Mouse (Mus musculus) gastrocnemius, adult 8-10 months (tissue): ENCODE measurements around the gene B3glct. TPM values are rescaled to one million over a fixed set of nuclear protein-coding genes. Genes with fewer than 3 reads are reported as not detected.

Source experiments
- DNase-seq, 2 experiments: peaks; one replicate each; pipeline ENCODE4 v3.0.0; 2022; ENCODE audit warnings: low spot score in 2 of 2
- total RNA-seq, 4 experiments: library from RNA; stranded (reverse); gene quantifications; 2 replicates each; pipeline ENCODE4 v1.2.4; 2022

The B3glct gene
- total RNA-seq, 4 experiments from 2014 or later: 2.9 to 7.7 (median 5.5) TPM

- DNase-seq: no peak
Observed at GRCm38 (mm10) chr5:149663417-149663816, 14.6 kb upstream of the B3glct start.

- DNase-seq: no peak
Observed at GRCm38 (mm10) chr5:149677196-149677595, 834 bp upstream of the B3glct start.

GRCm38 (mm10) chr5:149678990-149679348, 939 bp downstream of the B3glct start:
- no peak for DNase-seq

- DNase-seq: no peak
Observed at GRCm38 (mm10) chr5:149679362-149679761, 1.3 kb downstream of the B3glct start.

GRCm38 (mm10) chr5:149679886-149680285, 1.9 kb downstream of the B3glct start:
- no peak for DNase-seq

GRCm38 (mm10) chr5:149680946-149681345, 2.9 kb downstream of the B3glct start:
- no peak for DNase-seq

- DNase-seq: no peak
Observed at GRCm38 (mm10) chr5:149689860-149690259, 11.8 kb downstream of the B3glct start.

GRCm38 (mm10) chr5:149692548-149692947, 14.5 kb downstream of the B3glct start:
- no peak for DNase-seq

GRCm38 (mm10) chr5:149693200-149693599, 15.2 kb downstream of the B3glct start:
- no peak for DNase-seq

- DNase-seq: no peak
Observed at GRCm38 (mm10) chr5:149693968-149694367, 15.9 kb downstream of the B3glct start.

- DNase-seq: peak in 1 of 2 experiments; percentile 17
Observed at GRCm38 (mm10) chr5:149695077-149695750, 17.2 kb downstream of the B3glct start.

- no peak for DNase-seq
Observed at GRCm38 (mm10) chr5:149702770-149703169, 24.7 kb downstream of the B3glct start.

GRCm38 (mm10) chr5:149711545-149711944, 33.5 kb downstream of the B3glct start:
- DNase-seq: no peak

- peak in 1 of 2 experiments; percentile 8 for DNase-seq
Observed at GRCm38 (mm10) chr5:149713170-149713774, 35.2 kb downstream of the B3glct start.

GRCm38 (mm10) chr5:149713834-149714233, 35.8 kb downstream of the B3glct start:
- no peak for DNase-seq

- no peak for DNase-seq
Observed at GRCm38 (mm10) chr5:149715571-149716328, 37.7 kb downstream of the B3glct start.

GRCm38 (mm10) chr5:149716329-149716690, 38.3 kb downstream of the B3glct start:
- no peak for DNase-seq

- DNase-seq: no peak
Observed at GRCm38 (mm10) chr5:149731776-149732175, 53.7 kb downstream of the B3glct start.

- DNase-seq: no peak
Observed at GRCm38 (mm10) chr5:149737210-149737609, 59.2 kb downstream of the B3glct start.

GRCm38 (mm10) chr5:149740145-149740544, 62.1 kb downstream of the B3glct start:
- DNase-seq: no peak

GRCm38 (mm10) chr5:149740703-149741102, 62.7 kb downstream of the B3glct start:
- DNase-seq: no peak

GRCm38 (mm10) chr5:149742286-149742685, 64.3 kb downstream of the B3glct start:
- no peak for DNase-seq

- DNase-seq: no peak
Observed at GRCm38 (mm10) chr5:149745079-149745478, 67.0 kb downstream of the B3glct start.
